28 mouse cellular contexts compared by ENCODE assay signal in the genomic region with DNA sequence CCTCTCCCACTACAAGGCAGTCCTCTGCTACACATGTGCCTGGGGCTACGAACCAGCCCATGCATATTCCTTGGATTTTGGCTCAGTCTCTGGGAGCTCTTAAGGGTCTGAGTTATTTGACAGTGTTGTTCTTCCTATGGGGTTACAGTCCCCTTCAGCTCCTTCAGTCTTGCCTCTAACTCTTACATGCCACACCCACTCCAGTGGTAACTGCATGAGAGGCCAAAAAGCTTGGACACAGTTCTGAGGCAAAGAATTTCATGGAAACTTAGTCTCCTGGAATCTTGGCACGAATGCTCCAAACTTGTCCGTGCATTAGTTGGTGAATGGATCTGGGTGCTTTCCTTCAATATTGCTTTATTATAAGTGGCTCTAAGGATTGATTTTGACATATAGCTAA.
A peak's percentile ranks its signal among the peaks of the same experiment; 100 is the strongest.
DNase-seq lines count a peak whose midpoint lies in the region; ATAC-seq lines count a peak whose summit lies in the region.
"Had no signal": no experiment of that assay in that cellular context is flagged by ENCODE, and none has a peak within 500 bp of the region (broad histone marks: within the 10 kb centered on the region; RNA-seq: fewer than 3 reads in every experiment).

No protein-coding gene starts in this region.

- H3K4me2 ChIP-seq in liver, embryonic 12.5 days: no peak overlapping the region
- H3K4me2 ChIP-seq: forebrain, embryonic 15.5 days; heart, embryonic 13.5 days; hindbrain, embryonic 14.5 days; limb, embryonic 12.5 days; liver, embryonic 11.5 days; midbrain, embryonic 11.5 days; neural tube, embryonic 12.5 days had no signal

- H3K4me1 ChIP-seq in liver, embryonic 12.5 days: no peaks in the 10 kb centered on the region
- H3K4me1 ChIP-seq: forebrain, embryonic 10.5 days; forebrain, embryonic 15.5 days; heart, embryonic 13.5 days; limb, embryonic 12.5 days; neural tube, embryonic 12.5 days had no signal

- H3K27me3 ChIP-seq in liver, embryonic 12.5 days (replicated peaks): no peaks in the 10 kb centered on the region
- H3K27me3 ChIP-seq: CH12.LX; forebrain, embryonic 15.5 days; heart, embryonic 13.5 days; limb, embryonic 12.5 days; neural tube, embryonic 12.5 days had no signal

- no peak overlapping the region for H3K27ac ChIP-seq in liver, embryonic 12.5 days
- H3K27ac ChIP-seq: forebrain, embryonic 10.5 days; forebrain, embryonic 15.5 days; gastrocnemius, adult 2 months; heart, embryonic 13.5 days; hindbrain, embryonic 14.5 days; limb, embryonic 12.5 days; neural tube, embryonic 12.5 days had no signal

- ATAC-seq in liver, embryonic 12.5 days: no peak
- ATAC-seq: forebrain, embryonic 15.5 days; intestine, postnatal 0 days; liver, postnatal 0 days; midbrain, embryonic 16.5 days had no signal

- no peak overlapping the region for H3K4me3 ChIP-seq in liver, embryonic 12.5 days
- H3K4me3 ChIP-seq: forebrain, embryonic 10.5 days; forebrain, embryonic 15.5 days; gastrocnemius, adult 2 months; heart, embryonic 13.5 days; limb, embryonic 12.5 days; neural tube, embryonic 12.5 days had no signal

- no peaks in the 10 kb centered on the region for H3K36me3 ChIP-seq in liver, embryonic 12.5 days
- H3K36me3 ChIP-seq: forebrain, embryonic 10.5 days; forebrain, embryonic 15.5 days; heart, embryonic 13.5 days; limb, embryonic 12.5 days; neural tube, embryonic 12.5 days had no signal

- H3K9me3 ChIP-seq in liver, embryonic 12.5 days (replicated peaks): no peaks in the 10 kb centered on the region
- H3K9me3 ChIP-seq: forebrain, embryonic 10.5 days; forebrain, embryonic 15.5 days; heart, embryonic 13.5 days; limb, embryonic 12.5 days; neural tube, embryonic 12.5 days had no signal

- DNase-seq in kidney, adult 8-10 months: peak; percentile 5 to 50
- no peak for DNase-seq in kidney, postnatal 10 days
- DNase-seq in ES-CJ7 (ENCODE audit: low read depth, low spot score): peak; percentile 19
- peak; percentile 89 for DNase-seq in R1 (ENCODE audit: low read depth, low spot score)
- DNase-seq in kidney, postnatal 36 days: peak; percentile 11 to 17
- DNase-seq in natural killer cell, adult 2 months (ENCODE audit: low spot score in 2 of 2): no peak
- DNase-seq: adrenal gland, postnatal 14 days; cerebellum, adult 11 months; cerebellum, adult 9-11 months; gastrocnemius, adult 2 months; heart, postnatal 10 days; liver, postnatal 0 days; lung, postnatal 36 days; right cerebral cortex, adult 18-20 months; spleen, adult 18-20 months; thymus, postnatal 25 days had no signal

- 64% methylated on average over 3 of the region's 3 CpGs for WGBS in liver, embryonic 12.5 days (ENCODE audit: insufficient replicate concordance)

- no peak overlapping the region for H3K9ac ChIP-seq in liver, embryonic 12.5 days
- H3K9ac ChIP-seq: forebrain, embryonic 15.5 days; heart, embryonic 13.5 days; hindbrain, embryonic 14.5 days; limb, embryonic 12.5 days; liver, postnatal 0 days; neural tube, embryonic 12.5 days had no signal

Comparison
In these comparisons a context has a peak if more than half of its experiments do, and no peak if none do; other contexts are left out.
1. DNase-seq: peak in kidney, adult 8-10 months (2 of 2), ES-CJ7 (single experiment), R1 (single experiment) and kidney, postnatal 36 days (2 of 2); none in kidney, postnatal 10 days (single experiment) and natural killer cell, adult 2 months (0 of 2).